Mouse (Mus musculus): ENCODE data around the gene Topors.

Topors gene

GRCm38 (mm10) chr4:40244035-40244434 is 25.6 kb downstream of the Topors start:
- DNase-seq, result no peak

GRCm38 (mm10) chr4:40243006-40243405 is 26.6 kb downstream of the Topors start:
- DNase-seq, result no peak

GRCm38 (mm10) chr4:40241928-40242327 is 27.7 kb downstream of the Topors start:
- DNase-seq, result peak in 1 of 2 experiments; percentile 29

GRCm38 (mm10) chr4:40240272-40240744 is 29.3 kb downstream of the Topors start:
- DNase-seq, result no peak

GRCm38 (mm10) chr4:40239409-40240271 is 30.0 kb downstream of the Topors start, which contains the start of gene Ddx58:
Gene Ddx58, minus strand, starts transcription at chr4:40239828.
- peak; percentile 20 to 58 for DNase-seq

GRCm38 (mm10) chr4:40238483-40239408 is 30.9 kb downstream of the Topors start:
- peak; percentile 92 to 93 for DNase-seq

GRCm38 (mm10) chr4:40236829-40237228 is 32.8 kb downstream of the Topors start:
- no peak for DNase-seq

- DNase-seq, result no peak
Observed at GRCm38 (mm10) chr4:40234256-40234655, 35.4 kb downstream of the Topors start.

GRCm38 (mm10) chr4:40233062-40233664 is 36.5 kb downstream of the Topors start:
- no peak for DNase-seq

- DNase-seq, result no peak
Observed at GRCm38 (mm10) chr4:40229723-40230122, 39.9 kb downstream of the Topors start.

- no peak for DNase-seq
Observed at GRCm38 (mm10) chr4:40227886-40228285, 41.8 kb downstream of the Topors start.

GRCm38 (mm10) chr4:40227131-40227530 is 42.5 kb downstream of the Topors start:
- DNase-seq, result no peak

- no peak for DNase-seq
Observed at GRCm38 (mm10) chr4:40226095-40226494, 43.6 kb downstream of the Topors start.

GRCm38 (mm10) chr4:40221876-40222585 is 47.6 kb downstream of the Topors start:
- DNase-seq, result no peak

GRCm38 (mm10) chr4:40221004-40221760 is 48.5 kb downstream of the Topors start:
- DNase-seq, result peak; percentile 35 to 37

GRCm38 (mm10) chr4:40220437-40220836 is 49.2 kb downstream of the Topors start:
- DNase-seq, result no peak

- peak; percentile 38 to 64 for DNase-seq
Observed at GRCm38 (mm10) chr4:40218382-40218781, 51.3 kb downstream of the Topors start.

- DNase-seq, result no peak
Observed at GRCm38 (mm10) chr4:40217910-40218309, 51.7 kb downstream of the Topors start.

GRCm38 (mm10) chr4:40212177-40212576 is 57.5 kb downstream of the Topors start:
- no peak for DNase-seq

All from kidney, postnatal 36 days (tissue).